Mouse (Mus musculus): ENCODE measurements around the gene Bckdhb. TPM values are rescaled to one million over a fixed set of nuclear protein-coding genes. Genes with fewer than 3 reads are reported as not detected.

Gene Bckdhb
- total and polyA plus RNA-seq, 3 experiments, result 10.6 to 20.3 (median 12.0) TPM

DNA sequence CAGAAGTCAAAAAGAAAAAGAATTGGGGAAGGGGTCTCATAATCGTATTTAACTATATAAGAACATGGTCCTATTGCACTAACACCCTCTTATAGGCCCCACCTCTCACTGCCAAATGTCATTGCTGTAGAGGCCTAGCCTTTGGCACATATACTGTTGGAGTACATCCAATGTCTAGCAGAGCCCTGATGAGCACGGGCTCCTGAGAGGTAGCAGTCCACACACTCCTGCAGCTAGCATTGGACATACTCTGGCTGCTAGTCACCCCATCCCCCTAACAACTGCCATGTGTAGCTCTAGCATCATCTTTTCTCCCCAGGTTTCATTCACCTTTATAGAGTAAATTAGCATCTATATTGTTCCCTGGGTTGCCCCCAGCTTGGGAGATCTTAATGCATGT is 223.2 kb downstream of the Bckdhb start:
- Histone ChIP-seq H3K9ac (ENCODE audit: insufficient read depth, low read depth) (no peak overlapping the region), H3K79me2 (replicated peaks; ENCODE audit: control insufficient read depth, extremely low read depth, insufficient read depth, poor library complexity, severe bottlenecking) (no peaks in the 10 kb centered on the region), H3K9me3 (replicated peaks; ENCODE audit: low read length) (no peaks in the 10 kb centered on the region), H3K27ac (ENCODE audit: insufficient read depth, low read depth) (no peak overlapping the region), H3K4me3 (replicated peaks in 1 of 3; ENCODE audit: low read depth in 2 of 3, low read length in 2 of 3, poor library complexity in 1 of 3) (no peak overlapping the region), H3K4me2 (ENCODE audit: insufficient read depth, low read depth, poor library complexity, severe bottlenecking) (no peak overlapping the region), H3K4me1 (ENCODE audit: control insufficient read depth in 1 of 2, insufficient read depth in 2 of 2) (no peaks in the 10 kb centered on the region), H3K36me3 (replicated peaks in 1 of 2; ENCODE audit: control insufficient read depth in 1 of 2, insufficient read depth in 1 of 2, low read length in 1 of 2) (no peaks in the 10 kb centered on the region), H3K27me3 (replicated peaks) (no peaks in the 10 kb centered on the region)
- in situ Hi-C loops (cut with MboI; ENCODE audit: low pct_ligation_motif_present, low pct_unique_long_range_greater_than_20kb, low sequenced_read_pairs), result no loop called here
- no peak for TF ChIP-seq MAX (IDR thresholded peaks at IDR 0.05; ENCODE audit: low read length)
- TF ChIP-seq GABPA (IDR thresholded peaks at IDR 0.05; ENCODE audit: insufficient replicate concordance, low read depth, low read length), result no peak
- TF ChIP-seq TBP (conservative IDR thresholded peaks at IDR 0.05; ENCODE audit: low read depth, low read length), result no peak
- TF ChIP-seq BHLHE40 (IDR thresholded peaks at IDR 0.05; ENCODE audit: low read depth, low read length), result no peak
- no peak for TF ChIP-seq EP300 (IDR thresholded peaks at IDR 0.05; ENCODE audit: low read length)
- TF ChIP-seq USF1 (IDR thresholded peaks at IDR 0.05; ENCODE audit: low read depth, low read length), result no peak
- no peak for TF ChIP-seq JUND (conservative IDR thresholded peaks at IDR 0.05; ENCODE audit: low read depth, low read length)
- no peak for TF ChIP-seq ELF1 (IDR thresholded peaks at IDR 0.05; ENCODE audit: low read depth, low read length)
- TF ChIP-seq KAT2A (IDR thresholded peaks at IDR 0.05; ENCODE audit: insufficient replicate concordance, low read length), result no peak
- TF ChIP-seq JUN (IDR thresholded peaks at IDR 0.05; ENCODE audit: insufficient read depth, low read depth, low read length), result no peak
- TF ChIP-seq MAFK (IDR thresholded peaks at IDR 0.05; ENCODE audit: insufficient replicate concordance, low read length), result no peak
- TF ChIP-seq MAZ (IDR thresholded peaks at IDR 0.05; ENCODE audit: low read depth, low read length), result no peak
- TF ChIP-seq UBTF (IDR thresholded peaks at IDR 0.05; ENCODE audit: low read depth, low read length), result no peak
- no peak for TF ChIP-seq PAX5 (IDR thresholded peaks at IDR 0.05; ENCODE audit: low read length)
- no peak for TF ChIP-seq ETS1 (conservative IDR thresholded peaks at IDR 0.05; ENCODE audit: low read depth, low read length)
- TF ChIP-seq NELFE (IDR thresholded peaks at IDR 0.05; ENCODE audit: low read depth, low read length), result no peak
- dilution Hi-C loops (cut with MboI; ENCODE audit: extremely low pct_ligation_motif_present, extremely low pct_unique_long_range_greater_than_20kb, low sequenced_read_pairs), result no loop called here
- DNase-seq (ENCODE audit: extremely low read depth), result no peak

Other genes with a start within 250 kb of the Bckdhb start
- 0.04 and 0.29 TPM in 2 replicates for gene Elovl4, start 118.9 kb upstream of the Bckdhb start, total RNA-seq (2012; rRNA removed)
- not detected in 2 replicates for gene Elovl4, start 118.9 kb upstream of the Bckdhb start, total RNA-seq (2014; rRNA removed)
- gene Elovl4, start 118.9 kb upstream of the Bckdhb start, polyA plus RNA-seq (2012; ENCODE audit: insufficient read length, low read depth), result not detected in 2 replicates
- 19.9 and 23.8 TPM in 2 replicates for gene Ttk, start 90.5 kb upstream of the Bckdhb start, total RNA-seq (2012; rRNA removed)
- gene Ttk, start 90.5 kb upstream of the Bckdhb start, total RNA-seq (2014; rRNA removed), result 37.2 and 39.6 TPM in 2 replicates
- 26.6 and 26.7 TPM in 2 replicates for gene Ttk, start 90.5 kb upstream of the Bckdhb start, polyA plus RNA-seq (2012; ENCODE audit: insufficient read length, low read depth)